Mouse (Mus musculus) testis, adult 2 months (tissue): ENCODE measurements around the gene Slc25a48. TPM values are rescaled to one million over a fixed set of nuclear protein-coding genes. Genes with fewer than 3 reads are reported as not detected.

Experiments used
- H3K27ac ChIP-seq: fragments of 200-500 bp; 2 replicates; pipeline ENCODE4 v1.5.1; 2012; ENCODE audit warnings: low read depth, low read length; ENCODE audit not compliant: control insufficient read depth, insufficient read depth
- H3K27me3 ChIP-seq: fragments of 200-500 bp; 2 replicates; pipeline ENCODE4 v1.6.1; 2012; ENCODE audit warnings: mild to moderate bottlenecking, low read length, moderate library complexity; ENCODE audit not compliant: control insufficient read depth, insufficient read depth
- H3K36me3 ChIP-seq: fragments of 200-500 bp; 2 replicates; pipeline ENCODE4 v1.6.1; 2012; ENCODE audit warnings: mild to moderate bottlenecking, low read length; ENCODE audit not compliant: control insufficient read depth, insufficient read depth
- H3K4me1 ChIP-seq: fragments of 200-500 bp; 2 replicates; pipeline ENCODE4 v1.6.1; 2012; ENCODE audit warnings: low read length; ENCODE audit not compliant: control insufficient read depth, insufficient read depth
- H3K4me3 ChIP-seq: fragments of 200-500 bp; 2 replicates; pipeline ENCODE4 v1.5.1; 2012; ENCODE audit warnings: low read depth, mild to moderate bottlenecking, low read length, moderate library complexity, mixed read lengths; ENCODE audit not compliant: control insufficient read depth
- CTCF ChIP-seq: fragments of 200-500 bp; IDR thresholded peaks from 2 replicates; pipeline ENCODE4 v1.5.1; 2012; ENCODE audit warnings: low read depth, mild to moderate bottlenecking, inconsistent platforms, low read length, moderate library complexity; ENCODE audit not compliant: control insufficient read depth, insufficient read depth, insufficient replicate concordance
- POLR2A ChIP-seq: fragments of 200-500 bp; IDR thresholded peaks from 2 replicates; pipeline ENCODE4 v1.6.1; 2012; ENCODE audit warnings: low read depth, mild to moderate bottlenecking, inconsistent platforms, low read length, moderate library complexity; ENCODE audit not compliant: control insufficient read depth
- polyA plus RNA-seq: library from polyadenylated mRNA; depleted of rRNA; stranded (reverse); fragments of >200 nt; gene quantifications from 2 replicates; pipeline ENCODE4 v1.2.3, GENCODE M21; 2012; rRNA removed

The Slc25a48 gene
- 0.37 and 0.77 TPM in 2 replicates for polyA plus RNA-seq

DNA sequence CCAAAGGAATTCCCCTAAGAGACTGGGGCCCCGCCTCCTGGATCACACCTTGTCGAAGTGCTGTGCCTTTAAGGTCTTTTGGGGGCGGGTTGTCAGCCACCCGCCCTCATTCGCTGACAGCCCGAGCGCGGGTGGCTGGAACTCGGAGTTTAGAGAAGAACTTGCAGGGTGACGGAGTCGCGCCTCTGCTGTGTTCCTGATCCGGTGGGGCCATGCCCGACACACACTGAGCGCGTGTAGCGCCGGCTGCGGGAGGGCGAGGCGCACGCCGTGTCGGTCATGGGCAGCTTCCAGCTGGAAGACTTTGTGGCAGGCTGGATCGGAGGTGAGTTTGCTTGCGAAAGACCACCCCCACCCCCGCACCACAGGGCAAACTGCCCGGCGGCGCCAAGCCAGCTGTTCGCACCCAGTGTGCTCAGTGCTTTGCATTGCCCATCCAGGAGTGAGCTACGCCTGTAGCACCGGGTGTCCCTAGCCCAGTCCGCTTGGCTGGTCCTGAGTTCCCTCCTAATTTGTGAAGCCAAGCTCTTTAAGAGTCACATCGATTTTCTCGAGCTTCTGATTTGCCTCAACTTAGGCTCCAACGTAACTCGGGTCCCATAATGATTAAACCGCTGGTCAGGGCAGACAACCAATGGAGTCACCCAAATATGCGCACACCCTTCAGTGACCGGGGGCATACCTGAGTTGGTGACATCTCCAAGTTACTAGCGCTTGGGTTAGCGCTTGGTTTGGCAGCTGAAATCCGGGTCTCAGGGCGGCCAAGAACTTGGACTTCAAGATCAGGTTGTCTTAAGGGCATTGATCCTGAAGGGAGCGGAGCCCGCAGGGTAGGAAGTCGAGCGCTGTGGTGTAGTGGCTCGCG is at the start of gene Slc25a48:
Gene Slc25a48 (plus strand): TSS at position 145 of the 865 bp plus-strand sequence.
- Histone ChIP-seq H3K4me1 (peaks cover 13% of the 10 kb centered on the region; the same call in 1 of the 2 replicates), H3K27me3 (no peaks in the 10 kb centered on the region), H3K27ac (no peak within 1 kb of the TSS), H3K4me3 (no peak within 1 kb of the TSS; the same call in 1 of the 2 replicates), H3K36me3 (no peaks in the 10 kb centered on the region)
- no peak for TF ChIP-seq POLR2A
- TF ChIP-seq CTCF, result no peak

DNA sequence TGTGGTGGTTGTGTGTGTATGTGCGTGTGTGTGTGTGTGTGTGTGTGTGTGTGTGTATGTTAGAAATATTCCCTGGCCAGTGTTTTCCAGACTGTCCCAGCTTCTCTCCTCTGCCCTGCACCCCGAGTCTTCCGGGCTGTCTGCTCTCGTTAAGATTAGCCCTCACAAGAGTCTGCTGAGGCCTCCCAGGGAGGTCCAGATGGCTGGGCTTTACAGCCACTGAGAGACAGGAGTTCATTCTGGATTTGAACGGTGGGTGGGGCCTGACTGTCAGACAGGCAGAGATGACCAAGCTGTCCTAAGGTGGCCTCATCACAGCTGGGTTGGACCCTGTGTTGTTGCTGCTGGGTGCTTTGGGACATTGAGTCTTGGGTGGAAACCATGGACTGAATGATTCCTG is 40.6 kb upstream of the Slc25a48 start:
- no peak overlapping the region for H3K4me3 ChIP-seq
- TF ChIP-seq CTCF, result no peak
- no peak for TF ChIP-seq POLR2A
- H3K36me3 ChIP-seq, result no peaks in the 10 kb centered on the region
- H3K27ac ChIP-seq, result no peak overlapping the region
- no peaks in the 10 kb centered on the region for H3K27me3 ChIP-seq
- H3K4me1 ChIP-seq, result no peaks in the 10 kb centered on the region

DNA sequence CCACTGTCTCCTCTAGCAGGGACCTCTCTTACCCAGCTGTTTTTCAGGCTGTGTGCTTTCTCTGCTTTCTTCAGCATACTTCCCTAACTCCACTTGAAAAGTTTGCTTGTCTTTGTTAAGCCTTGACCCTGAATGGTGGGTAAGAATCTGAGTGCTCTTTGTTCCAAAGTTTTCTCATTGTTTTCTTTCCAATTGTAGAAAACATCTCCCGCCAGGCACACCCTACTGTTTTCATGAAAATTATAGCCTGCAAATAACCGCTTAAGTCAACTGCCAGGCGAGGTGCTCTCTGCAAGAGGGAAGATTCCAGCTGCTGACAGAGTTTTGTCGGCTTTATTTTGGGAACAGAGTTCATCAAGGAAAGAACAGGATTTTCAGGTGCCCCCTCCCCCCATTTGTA is 37.0 kb upstream of the Slc25a48 start:
- H3K36me3 ChIP-seq, result no peaks in the 10 kb centered on the region
- no peaks in the 10 kb centered on the region for H3K27me3 ChIP-seq
- no peak for TF ChIP-seq CTCF
- no peak for TF ChIP-seq POLR2A
- no peaks in the 10 kb centered on the region for H3K4me1 ChIP-seq
- no peak overlapping the region for H3K27ac ChIP-seq
- H3K4me3 ChIP-seq, result no peak overlapping the region

DNA sequence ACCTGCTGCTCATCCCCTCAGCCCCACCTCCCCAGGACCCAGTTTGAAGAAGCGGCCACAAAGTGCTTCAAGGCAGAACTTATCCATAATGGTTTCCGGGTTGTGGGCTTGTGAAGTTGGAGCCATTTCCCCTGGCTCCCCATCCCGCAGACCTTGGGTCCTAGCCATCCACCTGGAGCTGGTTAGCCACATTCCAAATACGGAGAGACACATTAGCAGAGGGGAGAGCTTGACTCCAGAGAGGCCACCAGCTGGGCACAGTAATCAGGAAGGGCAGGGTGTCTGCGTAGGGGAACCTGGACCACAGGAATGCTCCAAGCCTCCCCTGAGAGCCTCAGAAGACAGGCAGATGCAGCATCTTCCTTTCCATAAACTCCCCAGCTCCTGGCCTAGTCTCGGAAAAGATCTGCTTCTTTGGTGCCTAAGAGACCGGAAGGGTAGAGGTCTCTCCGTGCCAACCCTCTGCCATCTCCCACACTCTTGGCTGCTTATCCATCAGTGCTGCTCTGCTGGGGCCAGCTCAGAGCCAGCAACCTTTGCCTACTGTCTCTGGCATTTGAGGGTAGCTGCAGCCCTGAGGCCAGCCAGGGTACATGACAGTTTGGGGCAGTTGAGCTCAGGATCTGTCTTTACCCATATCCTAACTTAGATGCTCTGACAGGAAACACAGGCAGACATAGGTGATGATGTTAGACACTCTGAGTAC is 34.6 kb upstream of the Slc25a48 start:
- no peak overlapping the region for H3K4me3 ChIP-seq
- no peaks in the 10 kb centered on the region for H3K4me1 ChIP-seq
- H3K27me3 ChIP-seq, result no peaks in the 10 kb centered on the region
- H3K27ac ChIP-seq, result no peak overlapping the region
- H3K36me3 ChIP-seq, result no peaks in the 10 kb centered on the region
- no peak for TF ChIP-seq POLR2A

DNA sequence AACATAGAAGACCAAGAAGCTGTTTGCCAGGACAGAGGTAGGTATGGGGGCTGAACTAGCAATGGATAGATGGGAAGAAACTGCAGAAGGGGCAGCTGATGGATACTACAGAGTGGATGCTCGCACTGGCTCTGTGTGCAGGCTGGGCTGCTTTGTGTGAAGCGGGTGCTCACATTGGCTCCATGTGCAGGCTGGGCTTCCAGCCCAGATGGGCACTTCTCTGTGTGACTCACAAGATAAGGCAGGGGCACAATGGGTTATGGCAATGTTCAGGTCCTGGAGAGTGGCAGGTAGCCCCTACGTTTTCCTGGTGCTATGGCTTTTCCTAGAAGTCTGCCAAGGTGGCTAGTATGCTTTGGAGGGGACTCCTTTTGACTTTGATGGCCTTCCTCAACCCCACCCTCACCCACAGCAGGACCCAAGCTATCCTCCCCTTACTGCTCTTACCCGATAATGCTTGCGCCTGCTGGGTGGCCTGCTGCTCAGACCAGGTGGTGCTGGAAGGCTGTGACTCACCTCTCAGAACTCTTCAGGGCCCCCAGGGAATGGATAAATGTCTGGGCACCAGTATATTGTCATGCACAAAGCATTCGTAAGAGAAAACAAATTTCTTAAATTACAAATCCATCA is 33.5 kb upstream of the Slc25a48 start:
- Histone ChIP-seq H3K27ac (no peak overlapping the region), H3K4me3 (no peak overlapping the region)
- no peak for TF ChIP-seq CTCF
- TF ChIP-seq POLR2A, result no peak

DNA sequence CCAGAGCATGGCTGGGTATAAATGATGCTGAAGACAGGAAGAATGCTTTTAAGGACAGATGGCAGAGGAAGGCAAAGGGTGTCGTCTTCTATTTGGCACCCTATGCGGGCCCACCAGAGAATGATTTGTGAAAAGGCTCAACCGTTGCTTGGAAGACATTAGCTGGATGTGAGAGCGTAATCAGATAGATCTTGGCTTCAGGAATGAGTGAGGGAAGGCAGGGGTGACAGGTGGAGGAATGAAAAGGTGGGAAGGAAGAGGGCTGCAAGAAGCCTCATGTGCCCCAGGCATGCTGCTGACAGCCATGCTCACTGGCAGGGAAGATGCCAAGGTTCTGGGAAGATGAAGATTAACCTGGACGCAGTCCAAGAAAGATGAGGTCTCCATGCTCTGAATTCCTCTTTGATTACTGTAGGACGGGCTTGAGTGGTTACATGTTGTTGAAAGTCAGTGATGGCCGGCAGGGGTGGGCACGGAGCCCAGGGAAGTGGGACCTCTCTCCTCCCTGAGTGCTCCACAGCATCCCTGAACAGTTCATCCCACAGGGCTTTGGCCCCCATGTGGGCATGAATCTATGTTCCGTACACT is 25.8 kb upstream of the Slc25a48 start:
- Histone ChIP-seq H3K27me3 (no peaks in the 10 kb centered on the region), H3K36me3 (no peaks in the 10 kb centered on the region), H3K4me3 (peak overlapping the region; percentile 4), H3K27ac (no peak overlapping the region), H3K4me1 (peaks cover 6% of the 10 kb centered on the region)
- TF ChIP-seq CTCF (no peak), POLR2A (no peak)

More for the DNA sequence above, 33.5 kb upstream of the Slc25a48 start:
- Histone ChIP-seq H3K4me1 (no peaks in the 10 kb centered on the region), H3K27me3 (no peaks in the 10 kb centered on the region), H3K36me3 (no peaks in the 10 kb centered on the region)
